In the genomic region with DNA sequence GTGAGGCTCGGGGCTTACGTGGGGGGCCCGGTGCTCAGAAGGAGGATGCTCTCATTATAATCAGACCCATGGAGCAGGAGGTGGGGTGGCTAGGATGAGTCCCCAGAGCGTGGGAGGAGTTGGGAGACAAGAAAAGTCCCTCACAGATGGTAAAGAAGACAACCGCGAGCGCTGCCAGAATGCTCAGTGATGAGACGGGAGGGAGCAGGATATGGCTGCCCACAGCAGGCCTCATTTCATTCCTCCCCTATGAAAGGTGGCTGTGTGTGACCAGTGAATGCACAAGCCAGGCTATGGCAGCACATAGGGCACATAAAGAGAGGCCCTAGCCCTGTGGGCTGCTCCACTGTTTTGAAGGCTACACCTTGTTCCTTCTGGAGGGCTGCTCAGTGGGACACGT, we compare ENCODE assay signal across 14 mouse cellular contexts.
DNase-seq lines count a peak whose midpoint lies in the region; ATAC-seq and TF ChIP-seq lines count a peak whose summit lies in the region.
"Had no signal": no experiment of that assay in that cellular context is flagged by ENCODE, and none has a peak within 500 bp of the region (broad histone marks: within the 10 kb centered on the region; RNA-seq: fewer than 3 reads in every experiment).

No protein-coding gene starts in this region.

- no peak overlapping the region for H3K4me3 ChIP-seq in heart, embryonic 13.5 days
- no peak overlapping the region for H3K4me3 ChIP-seq in embryonic facial prominence, embryonic 13.5 days
- H3K4me3 ChIP-seq in limb, embryonic 14.5 days (replicated peaks; ENCODE audit: low read length): no peak overlapping the region
- H3K4me3 ChIP-seq: neural tube, embryonic 13.5 days had no signal

- 79% methylated on average over 9 of the region's 9 CpGs for WGBS in heart, embryonic 13.5 days
- 63% methylated on average over 9 of the region's 9 CpGs for WGBS in embryonic facial prominence, embryonic 13.5 days
- 83% methylated on average over 9 of the region's 9 CpGs for WGBS in limb, embryonic 14.5 days

- H3K9me3 ChIP-seq in heart, embryonic 13.5 days: no peaks in the 10 kb centered on the region
- no peaks in the 10 kb centered on the region for H3K9me3 ChIP-seq in embryonic facial prominence, embryonic 13.5 days
- no peaks in the 10 kb centered on the region for H3K9me3 ChIP-seq in limb, embryonic 14.5 days (ENCODE audit: control insufficient read depth, low read length)
- H3K9me3 ChIP-seq: neural tube, embryonic 13.5 days had no signal

- intact Hi-C loops in heart, postnatal 25 days (cut with DNase I): no loop called here
- intact Hi-C loops in gastrocnemius, postnatal 14 days (cut with DNase I; ENCODE audit: low total_unique reads): no loop called here

- H3K27ac ChIP-seq in heart, embryonic 13.5 days (replicated peaks): peak overlapping the region; percentile 54; the same call in 1 of the 2 replicates
- peak overlapping the region; percentile 24; the same call in 1 of the 2 replicates for H3K27ac ChIP-seq in embryonic facial prominence, embryonic 13.5 days
- no peak overlapping the region for H3K27ac ChIP-seq in limb, embryonic 14.5 days (replicated peaks; ENCODE audit: low read depth, low read length)
- H3K27ac ChIP-seq: hindbrain, embryonic 14.5 days; neural tube, embryonic 13.5 days had no signal

- no peak overlapping the region for H3K4me2 ChIP-seq in heart, embryonic 13.5 days
- H3K4me2 ChIP-seq in embryonic facial prominence, embryonic 13.5 days: no peak overlapping the region
- H3K4me2 ChIP-seq in limb, embryonic 14.5 days (replicated peaks; ENCODE audit: low read depth, low read length, severe bottlenecking): no peak overlapping the region
- H3K4me2 ChIP-seq: hindbrain, embryonic 14.5 days; neural tube, embryonic 13.5 days had no signal

- H3K36me3 ChIP-seq in heart, embryonic 13.5 days: no peaks in the 10 kb centered on the region
- peaks cover 56% of the 10 kb centered on the region for H3K36me3 ChIP-seq in embryonic facial prominence, embryonic 13.5 days
- peaks cover 4% of the 10 kb centered on the region; the same call in 1 of the 2 replicates for H3K36me3 ChIP-seq in limb, embryonic 14.5 days (ENCODE audit: control insufficient read depth, insufficient read depth, low read length)

- no peak for TF ChIP-seq POLR2A in limb, embryonic 14.5 days (IDR thresholded peaks at IDR 0.05; ENCODE audit: borderline replicate concordance, extremely low read depth, insufficient read depth, insufficient read length)

- no peak for DNase-seq in heart, postnatal 25 days (ENCODE audit: low spot score)
- peak; percentile 74 to 84 for DNase-seq in layer of hippocampus, adult 18-20 months (ENCODE audit: low spot score in 2 of 2)
- no peak for DNase-seq in limb, embryonic 14.5 days (ENCODE audit: low spot score)
- no peak for DNase-seq in urinary bladder, postnatal 10 days (ENCODE audit: low spot score)
- DNase-seq in gastrocnemius, postnatal 14 days: no peak
- DNase-seq: adrenal gland, adult 2 months; midbrain, embryonic 14.5 days had no signal

- H3K9ac ChIP-seq in heart, embryonic 13.5 days: no peak overlapping the region
- no peak overlapping the region for H3K9ac ChIP-seq in embryonic facial prominence, embryonic 13.5 days
- no peak overlapping the region for H3K9ac ChIP-seq in limb, embryonic 14.5 days (ENCODE audit: low read depth, low read length, severe bottlenecking)
- H3K9ac ChIP-seq: hindbrain, embryonic 14.5 days; neural tube, embryonic 13.5 days had no signal

- H3K27me3 ChIP-seq in heart, embryonic 13.5 days (replicated peaks): no peaks in the 10 kb centered on the region
- no peaks in the 10 kb centered on the region for H3K27me3 ChIP-seq in embryonic facial prominence, embryonic 13.5 days
- no peaks in the 10 kb centered on the region for H3K27me3 ChIP-seq in limb, embryonic 14.5 days (ENCODE audit: control insufficient read depth, insufficient read depth, low read length)
- H3K27me3 ChIP-seq: neural tube, embryonic 13.5 days had no signal

- H3K4me1 ChIP-seq in heart, embryonic 13.5 days: peaks cover 39% of the 10 kb centered on the region
- peaks cover 11% of the 10 kb centered on the region; the same call in 1 of the 2 replicates for H3K4me1 ChIP-seq in embryonic facial prominence, embryonic 13.5 days
- no peaks in the 10 kb centered on the region for H3K4me1 ChIP-seq in limb, embryonic 14.5 days (ENCODE audit: control insufficient read depth, insufficient read depth, low read length)

- ATAC-seq in heart, embryonic 13.5 days (ENCODE audit: extremely low read depth, insufficient number of reproducible peaks, low FRiP score, low TSS enrichment): no peak
- no peak for ATAC-seq in embryonic facial prominence, embryonic 13.5 days (ENCODE audit: insufficient number of reproducible peaks, insufficient read depth, low FRiP score, low TSS enrichment, low read depth)
- ATAC-seq in limb, embryonic 14.5 days (ENCODE audit: low FRiP score, low read depth): 0 out of 2 replicates have a peak, but pooled peaks have one; percentile 4
- no peak for ATAC-seq in activated CD4-positive, CD25-positive, alpha-beta regulatory T cell, adult 4 months
- ATAC-seq: CD4-positive, CD25-positive, alpha-beta regulatory T cell, adult 4 months; lung, postnatal 0 days had no signal

Comparison
In these comparisons a context has a peak if more than half of its experiments do, and no peak if none do; other contexts are left out.
1. DNase-seq: peak in layer of hippocampus, adult 18-20 months (2 of 2); none in heart, postnatal 25 days (single experiment), limb, embryonic 14.5 days (single experiment), urinary bladder, postnatal 10 days (single experiment) and gastrocnemius, postnatal 14 days (single experiment).